Mouse (Mus musculus): ENCODE measurements around the gene Btrc. TPM values are rescaled to one million over a fixed set of nuclear protein-coding genes. Genes with fewer than 3 reads are reported as not detected.

Btrc gene
- total RNA-seq, 4 experiments from 2014 or later: 48.2 to 67.7 (median 54.8) TPM

DNA sequence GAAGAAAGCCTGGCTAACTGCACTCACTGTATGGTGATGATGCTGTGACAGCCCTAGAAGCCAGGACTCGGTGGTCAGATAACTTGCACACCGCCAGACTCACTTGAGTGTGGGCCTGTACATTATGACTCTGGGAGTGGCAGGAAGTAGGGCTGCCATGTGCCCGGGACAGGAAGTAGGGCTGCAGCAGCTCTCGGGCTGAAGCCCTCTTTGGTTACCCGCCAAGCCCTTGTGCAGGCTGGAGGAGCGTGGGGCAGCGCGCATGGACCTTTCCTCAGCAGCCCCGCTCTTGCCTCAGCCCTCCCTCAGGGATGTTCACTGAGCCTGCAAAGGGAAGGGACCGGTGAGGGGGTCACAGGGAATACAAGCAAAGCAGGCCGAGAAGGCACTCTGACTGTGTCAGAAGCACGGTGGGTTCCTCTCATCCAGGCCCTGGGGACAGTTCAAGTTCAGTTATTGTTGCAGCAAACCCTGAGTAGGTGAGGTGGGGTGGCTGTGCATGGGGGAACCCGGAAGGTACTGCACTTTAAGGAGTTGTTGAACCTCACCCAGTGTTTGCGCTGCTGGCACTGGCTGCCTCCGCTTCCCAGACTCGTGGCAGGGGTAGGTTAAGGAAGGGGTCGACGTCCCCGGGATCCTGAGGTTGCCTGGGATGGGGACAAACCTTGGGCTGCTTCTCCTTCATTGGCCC, 211.6 kb downstream of the Btrc start:
- no peak for DNase-seq

DNA sequence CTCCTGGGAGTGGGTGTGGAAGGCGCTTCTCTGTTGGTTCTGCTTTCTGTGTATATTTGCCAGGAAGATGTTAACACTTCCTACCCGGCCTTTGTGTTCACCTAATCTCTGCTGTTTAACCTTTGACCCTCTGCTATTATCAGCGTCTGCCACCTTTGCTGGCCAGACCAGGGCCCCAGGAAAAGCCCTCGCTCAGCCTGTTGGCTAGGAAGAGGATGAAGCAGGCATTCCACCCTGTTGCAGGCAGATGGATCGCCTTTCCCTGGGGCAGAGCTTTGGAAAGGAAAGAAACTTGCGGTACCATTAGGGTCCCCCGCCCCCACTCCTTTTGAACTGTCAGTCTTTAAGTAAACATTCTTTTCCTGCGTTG, 212.1 kb downstream of the Btrc start:
- no peak for DNase-seq

DNA sequence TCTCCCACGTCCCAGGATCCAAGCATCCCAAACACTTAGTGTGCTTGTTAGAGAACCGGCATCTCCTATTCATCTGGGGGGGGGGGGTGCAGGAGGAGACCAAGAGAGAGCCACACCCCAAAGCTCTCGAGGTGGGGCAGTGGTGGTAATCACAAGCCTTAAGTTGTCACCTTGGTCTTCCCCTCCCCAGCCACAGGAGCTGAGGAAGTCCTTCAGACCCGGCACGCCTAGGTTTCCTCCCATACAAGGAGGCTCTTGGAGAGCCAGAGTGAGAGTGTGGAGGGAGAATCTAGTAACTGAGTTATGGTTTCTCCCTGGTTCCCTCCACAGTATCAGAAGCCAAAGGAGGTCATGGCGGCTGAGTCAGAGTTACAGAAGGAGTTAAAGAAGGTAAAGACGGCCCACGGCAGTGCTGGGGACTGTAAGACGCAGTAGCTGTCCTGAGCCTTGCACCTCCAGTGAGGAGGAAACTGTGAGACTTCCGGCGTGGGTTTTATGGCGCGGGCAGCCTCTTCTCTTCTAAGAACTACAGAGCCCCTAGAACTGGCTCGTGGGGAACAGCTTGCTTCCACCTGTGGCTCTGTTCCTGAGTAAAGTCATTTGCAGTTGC, 213.7 kb downstream of the Btrc start:
- DNase-seq: no peak

DNA sequence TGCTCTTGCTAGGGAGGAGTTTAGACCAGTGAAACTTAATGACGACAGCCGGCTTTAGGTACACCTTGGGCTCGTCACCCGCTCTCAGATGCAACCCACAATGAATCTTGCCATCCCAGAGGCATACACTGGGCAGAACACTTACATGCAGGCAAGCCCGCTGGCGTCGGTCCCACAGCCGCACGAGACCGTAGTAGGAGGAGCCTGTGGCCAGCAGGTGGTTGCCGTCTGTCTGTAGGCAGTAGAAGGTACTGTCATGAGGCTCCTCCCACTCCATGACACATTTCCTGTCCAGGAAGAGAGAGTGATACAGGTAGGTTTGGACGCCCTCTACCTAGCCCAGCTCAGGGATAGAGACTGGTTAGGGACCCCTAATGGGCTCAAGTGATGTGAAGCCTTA, 215.4 kb downstream of the Btrc start:
- DNase-seq: no peak

DNA sequence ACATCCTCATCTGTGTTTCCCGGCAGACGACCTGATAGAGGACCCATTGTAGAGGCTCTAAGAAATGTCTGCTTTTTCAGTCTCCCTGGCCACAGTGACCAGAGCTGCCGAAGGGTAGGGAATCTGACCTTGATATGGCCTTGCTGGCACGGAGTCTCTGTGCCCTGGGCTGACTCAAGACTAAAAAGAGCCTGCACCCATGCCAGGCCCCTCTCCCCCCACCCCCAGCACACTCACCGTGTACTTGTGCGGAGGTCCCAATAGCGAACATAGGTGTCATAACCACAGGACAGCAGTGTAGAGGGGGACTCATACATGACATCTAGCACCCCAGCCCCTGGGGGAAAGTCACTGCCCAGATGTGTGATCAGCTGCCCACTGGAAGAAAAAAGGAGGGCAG, 215.9 kb downstream of the Btrc start:
- DNase-seq: peak; percentile 41

Other genes with a start within 250 kb of the Btrc start
- gene Tlx1, start 213.1 kb upstream of the Btrc start, total RNA-seq (2022): not detected
- not detected for gene Lbx1, start 127.9 kb upstream of the Btrc start, total RNA-seq (2022)
- gene Poll, start 196.8 kb downstream of the Btrc start, total RNA-seq (2022): 10 to 100 TPM; 15.2 to 18.4 (median 16.7) TPM
- gene Gm17018, start 196.9 kb downstream of the Btrc start, total RNA-seq (2022): 10 to 100 TPM; 34.3 to 43.0 (median 36.2) TPM

All from adrenal gland, adult 8-10 months (tissue).